Mouse (Mus musculus): ENCODE measurements around the gene Neurl3.

DNA sequence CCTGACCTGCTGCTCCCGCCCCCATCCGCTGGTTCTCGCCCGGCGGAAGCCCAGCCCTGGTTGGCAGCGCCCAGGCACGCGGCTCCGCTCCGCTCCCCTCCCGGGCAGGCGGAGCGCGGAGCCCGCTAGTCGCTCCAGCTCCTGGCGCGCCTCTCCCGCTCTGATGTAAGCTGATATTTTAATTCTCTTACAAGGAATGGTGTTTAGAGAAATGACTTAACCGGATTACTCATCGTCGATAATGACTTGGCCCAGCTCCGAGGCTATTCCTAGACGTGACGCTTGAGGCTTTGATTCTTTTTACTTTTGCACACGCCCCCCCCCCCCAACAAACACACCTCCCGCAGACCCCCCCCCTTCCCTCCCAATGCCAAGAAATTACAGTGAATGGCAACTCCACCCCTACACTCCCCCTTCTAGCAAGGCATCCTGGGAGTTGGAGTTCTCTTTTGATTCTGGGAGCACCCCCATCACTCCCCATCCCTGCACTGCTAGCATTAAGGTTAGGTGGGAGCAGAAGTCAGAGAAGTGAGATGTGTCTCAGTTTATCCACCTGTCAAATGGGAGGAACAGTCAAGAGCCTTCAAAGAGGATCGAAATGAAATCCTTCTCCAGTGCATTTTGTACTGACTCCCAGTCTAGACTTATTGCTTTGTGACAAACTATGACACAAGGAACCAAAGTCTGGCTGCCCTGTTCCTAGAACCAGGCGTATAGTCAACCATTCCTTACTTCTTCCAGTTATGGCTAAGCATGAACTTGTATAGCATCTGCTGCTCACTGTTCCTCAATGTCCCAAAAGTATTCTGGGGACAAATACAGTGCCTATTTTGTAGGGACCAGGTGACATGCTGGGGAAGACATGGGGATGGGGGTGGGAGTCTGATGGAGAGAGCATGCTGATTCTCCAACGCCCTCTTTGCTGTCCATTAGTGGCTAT lies 29.2 kb upstream of the Neurl3 start:
- TF ChIP-seq CTCF (IDR thresholded peaks at IDR 0.05; ENCODE audit: low read depth, low read length) (no peak), TAL1 (conservative IDR thresholded peaks at IDR 0.05; ENCODE audit: low read depth, low read length) (no peak), GATA1 (IDR thresholded peaks at IDR 0.05; ENCODE audit: borderline replicate concordance, low read length) (no peak), POLR2AphosphoS5 (IDR thresholded peaks at IDR 0.05; ENCODE audit: insufficient replicate concordance, low read depth, low read length) (no peak), GATA2 (IDR thresholded peaks at IDR 0.05; ENCODE audit: borderline replicate concordance, low read depth, low read length) (no peak)

Measured in G1E (cell line).